Mouse (Mus musculus): ENCODE results near the gene Arid1a.

Gene Arid1a

DNA sequence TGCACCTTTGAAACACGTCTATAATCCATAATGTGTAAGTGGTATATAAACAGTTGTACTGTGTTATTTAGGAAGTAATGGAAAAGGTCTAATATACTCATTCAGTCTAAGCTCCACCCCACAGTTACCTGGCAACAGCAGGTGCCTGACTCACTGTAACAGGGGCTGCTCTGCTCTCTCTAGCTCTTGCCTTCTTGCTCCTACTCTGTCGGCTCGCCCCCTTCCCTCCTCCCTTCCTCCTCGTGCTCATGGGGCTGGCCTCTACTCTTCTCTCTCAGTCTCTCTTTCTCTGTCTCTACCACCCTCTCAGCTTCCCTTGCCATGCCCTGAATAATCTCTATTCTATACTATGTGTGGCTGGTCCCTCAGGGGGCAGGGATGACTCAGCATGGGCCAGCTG, 99.6 kb downstream of the Arid1a start:
- no peak for TF ChIP-seq GATA4 (IDR thresholded peaks at IDR 0.05; ENCODE audit: insufficient replicate concordance, low read length)

DNA sequence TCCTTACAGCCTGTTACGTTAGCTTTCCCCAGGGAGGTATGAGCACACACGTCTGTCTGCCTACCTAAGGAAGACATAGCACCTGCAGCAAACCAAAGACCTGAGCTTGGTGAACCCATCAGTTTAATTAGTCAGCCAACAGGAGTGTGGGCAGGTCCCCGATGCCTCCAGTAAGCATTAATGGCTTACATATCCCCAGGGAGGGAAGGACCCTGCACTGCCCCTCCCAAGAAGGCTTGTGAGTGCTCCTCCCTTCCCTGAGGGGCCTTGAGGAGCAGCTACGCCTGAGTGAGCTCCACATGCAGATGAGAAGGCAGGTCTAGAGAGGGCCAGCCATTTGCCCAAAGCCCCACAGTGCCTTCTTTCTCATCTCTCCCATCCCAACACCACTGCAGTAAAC, 100.3 kb downstream of the Arid1a start:
- no peak for TF ChIP-seq GATA4 (IDR thresholded peaks at IDR 0.05; ENCODE audit: insufficient replicate concordance, low read length)

DNA sequence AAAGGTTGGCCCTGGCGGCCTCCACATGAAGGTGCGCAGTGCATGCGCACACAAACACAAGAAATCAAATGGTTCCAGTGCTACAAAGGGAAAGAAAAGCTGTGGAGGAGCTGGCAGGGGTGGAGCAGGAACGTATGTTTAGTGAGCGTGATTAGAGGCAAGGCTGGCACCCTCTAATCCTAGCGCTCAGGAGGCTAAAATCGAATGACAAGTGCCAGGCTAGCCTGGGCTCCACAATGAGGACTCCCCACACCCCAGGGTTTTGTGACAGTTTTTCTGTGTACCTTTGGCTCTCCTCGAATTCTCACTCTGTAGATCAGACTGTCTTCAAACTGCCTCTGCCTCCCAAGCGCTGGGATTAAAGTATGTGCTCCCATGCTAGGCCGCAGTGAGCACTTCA, 103.8 kb downstream of the Arid1a start:
- no peak for TF ChIP-seq GATA4 (IDR thresholded peaks at IDR 0.05; ENCODE audit: insufficient replicate concordance, low read length)

DNA sequence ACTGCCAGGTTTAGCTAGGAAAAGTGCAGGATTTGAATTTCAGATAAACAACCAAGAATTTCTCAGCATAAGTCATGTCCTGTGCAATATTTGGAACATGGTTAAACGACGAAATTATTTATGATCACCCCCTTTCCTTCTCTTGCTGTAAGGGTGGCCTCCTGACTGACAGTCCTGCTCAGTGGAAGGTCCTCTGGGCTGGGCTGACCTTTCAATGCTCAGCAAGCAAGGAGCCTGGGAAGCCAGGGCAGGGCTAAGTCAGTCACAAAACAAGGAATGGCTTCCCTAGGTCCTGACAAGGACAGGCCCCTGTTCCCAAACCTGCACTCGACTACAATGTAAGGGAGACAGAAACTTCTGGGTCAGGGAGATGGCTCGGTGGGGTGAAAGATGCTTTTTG, 104.6 kb downstream of the Arid1a start:
- TF ChIP-seq GATA4 (IDR thresholded peaks at IDR 0.05; ENCODE audit: insufficient replicate concordance, low read length), result no peak

DNA sequence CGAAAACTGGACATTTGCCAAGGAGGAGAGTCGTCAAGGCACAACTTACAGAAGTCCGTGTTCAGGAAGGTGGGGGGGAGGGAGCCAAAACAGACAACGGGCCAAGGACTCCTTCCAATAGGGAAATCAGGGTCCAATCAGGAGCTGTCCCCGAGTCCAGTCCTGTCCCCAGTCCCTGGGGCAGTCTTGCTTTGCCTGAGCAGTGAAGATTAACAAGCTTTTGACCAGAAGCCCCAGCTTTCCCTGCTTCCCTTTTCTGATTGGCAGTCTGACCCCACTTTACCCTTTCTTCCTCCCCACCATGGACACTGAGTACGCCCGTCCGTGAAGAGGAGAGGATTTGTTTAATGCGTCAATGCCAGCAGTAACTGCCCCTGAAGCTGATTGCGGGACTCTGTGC, 105.1 kb downstream of the Arid1a start:
- no peak for TF ChIP-seq GATA4 (IDR thresholded peaks at IDR 0.05; ENCODE audit: insufficient replicate concordance, low read length)

DNA sequence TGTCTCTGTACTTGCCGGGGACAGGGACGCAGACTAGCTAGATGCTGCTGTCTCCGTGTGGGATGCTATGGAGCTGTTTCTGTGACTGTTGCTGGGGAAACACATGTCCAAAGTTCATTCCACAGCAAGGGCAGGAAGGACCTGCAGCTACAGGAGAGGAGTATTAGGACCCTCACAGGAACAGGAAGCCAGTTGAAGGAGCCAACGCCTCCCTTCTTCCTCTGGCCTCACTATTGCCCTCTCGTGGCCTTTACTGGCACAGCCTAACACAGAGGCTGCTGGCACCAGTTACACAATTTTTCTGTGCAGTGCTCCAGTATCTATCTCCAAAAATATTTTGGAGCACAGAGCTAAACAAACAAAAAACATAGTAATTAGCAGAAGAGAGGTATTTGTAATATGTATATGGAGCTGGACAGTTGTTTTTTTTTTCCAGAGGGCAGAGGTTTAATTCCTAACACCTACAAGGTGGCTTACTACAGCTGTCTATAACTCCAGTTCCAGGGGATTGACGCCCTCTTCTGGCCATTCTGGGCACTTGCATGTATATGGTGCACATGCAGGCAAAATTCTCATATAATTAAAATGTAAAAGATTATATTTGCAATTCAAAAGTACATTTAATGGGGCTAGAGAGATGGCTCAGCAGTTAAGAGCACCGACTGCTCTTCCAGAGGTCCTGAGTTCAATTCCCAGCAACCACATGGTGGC, 106.4 kb downstream of the Arid1a start, which contains the start of gene Zdhhc18:
Gene Zdhhc18, minus strand, starts transcription at position 166 of the 711 bp plus-strand sequence.
- TF ChIP-seq GATA4 (IDR thresholded peaks at IDR 0.05; ENCODE audit: insufficient replicate concordance, low read length), result no peak

DNA sequence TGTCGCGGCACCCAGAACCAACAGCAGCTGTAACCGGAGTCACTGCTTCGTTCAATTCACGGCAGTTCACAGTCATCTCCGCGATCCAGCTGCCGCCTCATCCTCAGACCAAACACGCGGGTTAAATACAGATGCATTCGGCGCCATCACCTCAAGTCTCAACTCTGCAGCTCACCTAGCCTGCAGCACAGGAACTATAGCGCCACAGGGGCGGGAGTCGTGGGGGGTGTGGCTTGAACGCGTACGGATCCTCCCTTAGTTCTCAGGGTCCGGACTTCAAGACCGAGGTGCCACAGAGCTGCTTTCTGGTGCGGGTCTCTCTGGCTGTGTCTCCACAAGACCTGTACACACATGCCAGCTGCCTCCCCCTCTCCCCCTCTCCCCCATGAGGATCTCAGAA, 110.9 kb downstream of the Arid1a start:
- no peak for TF ChIP-seq GATA4 (IDR thresholded peaks at IDR 0.05; ENCODE audit: insufficient replicate concordance, low read length)

DNA sequence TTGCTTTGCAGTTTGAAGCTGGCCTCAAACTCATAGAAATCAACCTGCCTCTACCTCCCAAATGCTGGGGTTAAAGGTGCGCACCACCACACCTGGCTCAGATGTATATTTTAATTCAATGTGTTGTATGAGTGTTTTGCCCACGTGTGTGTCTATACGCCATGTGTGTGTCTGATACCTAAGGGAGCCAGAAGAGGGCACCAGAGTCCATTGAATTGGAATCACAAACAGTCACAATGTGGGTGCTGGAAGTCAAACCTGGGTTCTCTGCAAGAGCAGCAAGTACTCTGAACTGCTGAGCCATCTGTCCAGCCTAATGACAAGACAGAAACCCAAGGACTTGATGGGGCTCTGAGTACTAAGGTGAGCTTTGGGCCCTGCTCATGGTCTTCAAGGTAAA, 111.4 kb downstream of the Arid1a start:
- no peak for TF ChIP-seq GATA4 (IDR thresholded peaks at IDR 0.05; ENCODE audit: insufficient replicate concordance, low read length)

DNA sequence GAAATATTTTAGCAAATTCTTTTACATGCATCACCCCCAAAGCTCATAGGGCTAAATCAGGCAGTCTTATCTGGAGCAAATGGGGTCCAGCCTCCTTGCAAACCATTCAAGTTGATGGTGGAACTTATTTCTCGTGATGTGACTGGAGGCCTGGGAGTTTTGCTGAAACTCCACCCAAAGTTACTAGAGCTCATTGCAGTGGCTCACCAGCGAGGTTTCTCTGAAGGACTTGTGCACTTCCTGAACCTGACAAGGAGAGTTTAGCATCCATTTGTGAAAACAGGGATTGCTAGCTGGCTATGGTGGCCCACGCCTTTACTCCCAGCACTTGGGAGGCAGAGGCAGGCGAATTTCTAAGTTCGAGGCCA, 122.5 kb downstream of the Arid1a start:
- no peak for TF ChIP-seq GATA4 (IDR thresholded peaks at IDR 0.05; ENCODE audit: insufficient replicate concordance, low read length)

DNA sequence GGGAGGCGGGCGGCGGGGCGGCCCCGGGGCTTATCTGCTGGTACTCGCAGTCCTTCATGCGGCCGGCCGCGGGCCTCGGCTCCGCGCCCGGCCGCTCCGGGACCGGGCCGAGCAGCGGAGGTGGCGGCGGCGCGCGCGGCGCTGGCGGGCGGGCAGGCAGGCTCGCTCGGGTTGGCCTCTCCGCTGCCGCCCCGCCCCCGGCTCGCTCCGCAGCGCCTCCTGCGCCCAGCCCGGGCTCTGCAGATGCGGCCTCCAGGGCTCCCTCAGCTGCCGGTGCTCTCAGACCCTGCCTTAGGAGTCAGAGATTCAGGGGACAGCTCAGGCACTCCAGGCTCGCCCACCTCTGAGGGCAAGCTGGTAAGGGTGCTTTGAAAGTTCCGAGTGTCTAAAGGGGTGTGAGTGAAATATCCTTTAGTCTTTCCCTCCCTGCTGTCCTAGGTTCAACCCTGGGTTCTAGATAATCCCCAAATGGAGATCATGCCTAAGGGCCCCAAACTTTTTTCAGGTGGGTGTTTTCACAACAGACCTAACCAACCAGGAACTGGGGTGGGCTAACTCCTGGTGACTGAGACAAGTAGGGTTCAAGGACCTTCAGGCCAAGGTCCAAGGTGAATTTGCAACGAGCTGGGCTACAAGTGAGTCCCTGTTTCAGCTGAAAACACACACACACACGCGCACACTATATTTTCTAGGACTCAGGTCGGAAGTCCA, 123.1 kb downstream of the Arid1a start:
- no peak for TF ChIP-seq GATA4 (IDR thresholded peaks at IDR 0.05; ENCODE audit: insufficient replicate concordance, low read length)

DNA sequence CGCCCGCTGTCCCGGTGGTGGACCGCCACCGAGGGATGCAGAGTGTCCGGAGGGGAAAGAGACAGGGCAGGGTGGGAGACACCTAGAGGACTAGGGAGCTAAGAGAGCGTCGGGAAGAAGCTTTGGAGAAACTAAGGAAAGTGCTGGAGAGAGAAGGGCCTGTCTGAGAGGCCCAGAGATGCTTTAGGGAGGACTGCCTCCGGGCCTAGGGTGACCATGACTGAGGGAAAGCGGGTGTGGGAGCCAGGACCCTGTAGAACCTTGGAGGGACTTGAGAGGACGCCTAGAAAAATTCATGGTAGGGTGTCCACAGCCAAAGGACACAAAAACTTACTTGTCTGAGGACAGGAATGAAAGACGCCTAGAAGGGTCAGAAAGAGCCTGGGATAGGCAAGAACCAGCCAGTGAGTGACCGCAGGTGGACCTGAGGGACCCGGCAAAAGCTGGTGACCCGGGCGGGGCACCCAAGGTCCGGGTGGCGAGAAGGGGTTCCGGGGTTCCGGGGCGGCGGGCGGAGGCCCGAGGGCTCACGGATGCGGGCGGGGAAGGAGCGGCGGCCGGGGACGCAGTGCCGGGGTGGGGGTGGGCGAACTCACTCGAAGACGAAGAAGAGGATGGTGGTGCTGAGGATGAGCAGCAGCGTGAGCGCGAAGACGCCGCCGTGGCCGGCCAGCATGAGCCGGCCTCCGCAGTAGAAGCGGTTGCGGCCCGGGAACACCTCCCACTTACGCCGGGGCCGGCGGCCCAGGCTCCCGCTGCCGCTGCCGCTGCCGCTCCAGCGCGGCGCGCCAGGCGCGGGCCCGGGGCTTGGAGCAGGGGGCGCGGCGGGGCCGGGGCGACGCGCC, 123.9 kb downstream of the Arid1a start:
- no peak for TF ChIP-seq GATA4 (IDR thresholded peaks at IDR 0.05; ENCODE audit: insufficient replicate concordance, low read length)

DNA sequence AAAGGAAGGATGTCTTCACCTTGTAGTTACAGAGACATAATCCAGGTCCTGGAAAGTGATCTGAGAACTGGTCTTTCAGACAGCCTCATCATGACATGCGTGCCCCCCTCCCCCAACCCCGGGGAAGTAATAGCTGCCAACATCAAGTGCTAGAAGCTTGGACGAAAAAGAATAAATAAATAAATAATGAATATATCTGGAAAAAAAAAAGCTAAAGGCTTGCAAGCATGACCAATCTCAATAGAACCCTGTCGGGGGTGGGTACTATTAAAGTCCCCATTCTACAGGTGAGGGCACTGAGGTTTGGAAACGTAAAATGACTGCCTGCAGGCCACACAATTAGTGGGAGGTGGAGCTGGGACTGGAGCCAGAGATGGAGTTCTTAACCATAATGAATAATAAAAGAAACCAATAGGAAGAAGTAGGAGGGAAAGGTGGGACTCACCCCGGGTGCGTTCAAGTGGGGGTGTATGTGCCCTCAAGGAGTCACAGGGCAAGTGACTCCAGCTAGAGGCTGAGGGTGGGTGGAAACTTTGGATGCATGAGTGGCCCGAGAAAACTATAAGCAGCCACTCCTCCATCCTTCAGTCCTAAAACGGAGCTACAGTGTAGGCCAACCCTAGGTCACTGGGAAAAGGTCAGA, 124.7 kb downstream of the Arid1a start:
- TF ChIP-seq GATA4 (IDR thresholded peaks at IDR 0.05; ENCODE audit: insufficient replicate concordance, low read length), result no peak

DNA sequence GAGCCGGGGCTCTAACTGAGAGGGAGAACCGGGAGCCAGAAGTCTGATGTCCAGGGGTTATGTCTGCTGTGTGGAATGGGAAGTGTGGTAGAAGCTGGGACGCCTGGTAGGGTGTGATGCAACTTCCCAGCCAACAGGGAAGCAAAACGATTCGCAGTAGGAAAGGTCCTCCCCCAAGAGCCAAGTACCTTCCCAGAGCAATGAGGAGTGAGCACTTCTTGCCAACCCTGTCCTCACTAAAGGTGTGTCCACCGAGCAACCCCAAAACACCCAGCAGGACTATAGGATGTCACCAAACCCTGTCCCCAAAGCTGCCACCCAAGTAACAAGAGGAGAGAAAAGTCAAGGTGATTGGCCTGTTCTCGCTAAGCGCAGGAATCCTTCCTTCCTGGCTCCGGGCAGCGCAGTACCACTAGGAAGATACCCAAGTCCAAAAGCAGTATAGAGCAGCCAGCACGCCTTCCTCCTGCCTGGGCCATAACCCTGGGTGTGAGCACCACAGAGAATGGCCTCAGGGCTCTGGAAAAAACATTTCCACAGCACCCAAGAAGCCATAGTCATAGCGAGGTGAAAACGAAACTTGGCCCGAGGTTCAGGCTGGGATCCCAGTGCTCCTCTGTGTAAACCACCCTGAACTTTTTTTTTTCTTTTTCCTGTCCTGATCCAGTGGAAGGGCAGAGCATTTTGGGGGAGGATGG, 125.3 kb downstream of the Arid1a start:
- TF ChIP-seq GATA4 (IDR thresholded peaks at IDR 0.05; ENCODE audit: insufficient replicate concordance, low read length), result no peak

DNA sequence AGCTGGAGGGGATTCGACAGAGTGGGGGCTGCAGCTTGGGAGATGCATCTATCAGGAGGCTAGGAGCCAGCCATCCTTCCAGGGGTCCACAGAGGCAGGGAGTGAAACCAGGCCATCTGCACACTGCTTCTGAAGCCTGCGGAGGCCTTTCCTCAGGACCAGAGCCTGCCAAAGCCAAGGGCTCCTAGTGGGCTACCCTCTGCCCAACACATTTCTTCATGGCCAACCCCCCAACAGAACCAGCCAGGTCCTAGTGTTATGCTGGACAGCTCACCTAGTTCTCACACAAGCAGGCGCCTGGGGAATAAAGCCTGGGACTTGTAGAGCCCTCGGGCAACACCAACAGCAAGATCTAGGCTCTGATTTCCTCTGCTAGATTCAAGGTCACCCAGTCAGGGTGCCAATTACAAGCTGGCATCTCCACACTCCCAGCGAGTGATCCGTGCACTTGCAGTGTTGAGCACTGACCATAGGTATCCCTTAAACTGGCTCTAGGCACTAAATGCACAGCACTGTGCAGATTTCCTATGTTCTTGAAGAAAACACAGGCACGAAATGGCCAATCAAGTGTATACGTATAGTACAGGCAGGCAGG, 126.1 kb downstream of the Arid1a start:
- TF ChIP-seq GATA4 (IDR thresholded peaks at IDR 0.05; ENCODE audit: insufficient replicate concordance, low read length), result no peak

Measured in liver, adult (tissue).